Mouse (Mus musculus) kidney, postnatal 25 days (tissue): ENCODE measurements at regions not wholly inside any gene's neighbourhood (a gene's known extent, or its start where the extent isn't known, plus 50 kb on each side); places are given as distances from the start of the nearest gene placed in this dataset.

ENCODE experiments used
- DNase-seq, 2 experiments: peaks; one replicate each; pipeline ENCODE4 v3.0.0; 2021; ENCODE audit warnings: mixed read lengths in 2 of 2

- DNase-seq: no peak
Observed at GRCm38 (mm10) chr5:119530009-119530408, 140.5 kb upstream of the Tbx3 start.

- no peak for DNase-seq
Observed at GRCm38 (mm10) chr5:119534946-119535345, 135.5 kb upstream of the Tbx3 start.

- no peak for DNase-seq
Observed at GRCm38 (mm10) chr5:119542836-119543235, 127.6 kb upstream of the Tbx3 start.

GRCm38 (mm10) chr5:119543716-119544115 is 126.8 kb upstream of the Tbx3 start:
- DNase-seq: no peak

GRCm38 (mm10) chr5:119544681-119545080 is 125.8 kb upstream of the Tbx3 start:
- DNase-seq: no peak

- DNase-seq: no peak
Observed at GRCm38 (mm10) chr5:119547070-119547469, 123.4 kb upstream of the Tbx3 start.

GRCm38 (mm10) chr5:119550916-119551315 is 119.6 kb upstream of the Tbx3 start:
- no peak for DNase-seq

GRCm38 (mm10) chr5:119553469-119553868 is 117.0 kb upstream of the Tbx3 start:
- DNase-seq: no peak

GRCm38 (mm10) chr5:119557071-119557470 is 113.4 kb upstream of the Tbx3 start:
- no peak for DNase-seq

- no peak for DNase-seq
Observed at GRCm38 (mm10) chr5:119559696-119560095, 110.8 kb upstream of the Tbx3 start.

- no peak for DNase-seq
Observed at GRCm38 (mm10) chr5:119560392-119560791, 110.1 kb upstream of the Tbx3 start.

- DNase-seq: no peak
Observed at GRCm38 (mm10) chr5:119561531-119561930, 108.9 kb upstream of the Tbx3 start.

- no peak for DNase-seq
Observed at GRCm38 (mm10) chr5:119563510-119564351, 106.7 kb upstream of the Tbx3 start.

- no peak for DNase-seq
Observed at GRCm38 (mm10) chr5:119567639-119568038, 102.8 kb upstream of the Tbx3 start.

GRCm38 (mm10) chr5:119570054-119570453 is 100.4 kb upstream of the Tbx3 start:
- DNase-seq: no peak

- no peak for DNase-seq
Observed at GRCm38 (mm10) chr5:119571644-119572043, 98.8 kb upstream of the Tbx3 start.

GRCm38 (mm10) chr5:119575124-119575523 is 95.3 kb upstream of the Tbx3 start:
- DNase-seq: no peak

- no peak for DNase-seq
Observed at GRCm38 (mm10) chr5:119579288-119579687, 91.2 kb upstream of the Tbx3 start.

- no peak for DNase-seq
Observed at GRCm38 (mm10) chr5:119579806-119580205, 90.7 kb upstream of the Tbx3 start.

- no peak for DNase-seq
Observed at GRCm38 (mm10) chr5:119580395-119580794, 90.1 kb upstream of the Tbx3 start.

- DNase-seq: no peak
Observed at GRCm38 (mm10) chr5:119580798-119581197, 89.7 kb upstream of the Tbx3 start.

GRCm38 (mm10) chr5:119584389-119584788 is 86.1 kb upstream of the Tbx3 start:
- DNase-seq: no peak

- DNase-seq: no peak
Observed at GRCm38 (mm10) chr5:119584914-119585313, 85.6 kb upstream of the Tbx3 start.

- no peak for DNase-seq
Observed at GRCm38 (mm10) chr5:119586391-119587058, 83.9 kb upstream of the Tbx3 start.
